Mouse (Mus musculus) ovary, postnatal 14 days (tissue): ENCODE results near the gene Myo15.
"Not testable (repeated sequence)": the region's sequence is repeated elsewhere in the genome, so short reads cannot be mapped to it uniquely, and the experiment has no call there.

Experiments used
- DNase-seq: peaks from one replicate; pipeline ENCODE4 v3.0.0; 2022; ENCODE audit warnings: low spot score

Myo15 gene

GRCm38 (mm10) chr11:60553091-60553490, 84.0 kb downstream of the Myo15 start:
- no peak for DNase-seq

GRCm38 (mm10) chr11:60557675-60558074, 88.5 kb downstream of the Myo15 start:
- no peak for DNase-seq

GRCm38 (mm10) chr11:60559342-60559741, 90.2 kb downstream of the Myo15 start:
- DNase-seq: peak; percentile 58

GRCm38 (mm10) chr11:60574006-60574405, 104.9 kb downstream of the Myo15 start:
- not testable (repeated sequence) for DNase-seq
